Mouse (Mus musculus): ENCODE measurements around the gene Gm16485.

Gene Gm16485

GRCm38 (mm10) chr9:8971491-8971890 is at the start of gene Gm16485:
Gene Gm16485 (plus strand): TSS chr9:8971791.
- DNase-seq (ENCODE audit: low read depth, low spot score): no peak

GRCm38 (mm10) chr9:8927561-8927960 is 44.0 kb upstream of the Gm16485 start:
- DNase-seq (ENCODE audit: low read depth, low spot score): no peak

GRCm38 (mm10) chr9:8937753-8938152 is 33.8 kb upstream of the Gm16485 start:
- no peak for DNase-seq (ENCODE audit: low read depth, low spot score)

- no peak for DNase-seq (ENCODE audit: low read depth, low spot score)
Observed at GRCm38 (mm10) chr9:8953306-8953705, 18.3 kb upstream of the Gm16485 start.

GRCm38 (mm10) chr9:8964512-8965133 is 7.0 kb upstream of the Gm16485 start:
- no peak for DNase-seq (ENCODE audit: low read depth, low spot score)

- no peak for DNase-seq (ENCODE audit: low read depth, low spot score)
Observed at GRCm38 (mm10) chr9:8970240-8970639, 1.4 kb upstream of the Gm16485 start.

GRCm38 (mm10) chr9:8977775-8978174 is 6.2 kb downstream of the Gm16485 start:
- no peak for DNase-seq (ENCODE audit: low read depth, low spot score)

- no peak for DNase-seq (ENCODE audit: low read depth, low spot score)
Observed at GRCm38 (mm10) chr9:8982315-8982714, 10.7 kb downstream of the Gm16485 start.

GRCm38 (mm10) chr9:8996494-8996893 is 24.9 kb downstream of the Gm16485 start:
- no peak for DNase-seq (ENCODE audit: low read depth, low spot score)

- DNase-seq (ENCODE audit: low read depth, low spot score): no peak
Observed at GRCm38 (mm10) chr9:9001170-9001569, 29.6 kb downstream of the Gm16485 start.

GRCm38 (mm10) chr9:9015108-9015507 is 43.5 kb downstream of the Gm16485 start:
- DNase-seq (ENCODE audit: low read depth, low spot score): no peak
